Mouse (Mus musculus): ENCODE data around the gene Snx3.

Snx3 gene

GRCm38 (mm10) chr10:42510141-42510540 lies 8.3 kb downstream of the Snx3 start:
- no peak for DNase-seq (ENCODE audit: low spot score in 2 of 2)

- no peak for DNase-seq (ENCODE audit: low spot score in 2 of 2)
Observed at GRCm38 (mm10) chr10:42511184-42512135, 9.6 kb downstream of the Snx3 start.

- no peak for DNase-seq (ENCODE audit: low spot score in 2 of 2)
Observed at GRCm38 (mm10) chr10:42514125-42514524, 12.3 kb downstream of the Snx3 start.

GRCm38 (mm10) chr10:42518363-42518762 lies 16.5 kb downstream of the Snx3 start:
- no peak for DNase-seq (ENCODE audit: low spot score in 2 of 2)

GRCm38 (mm10) chr10:42521315-42521981 lies 19.6 kb downstream of the Snx3 start:
- DNase-seq (ENCODE audit: low spot score in 2 of 2): no peak

GRCm38 (mm10) chr10:42522912-42523311 lies 21.1 kb downstream of the Snx3 start:
- DNase-seq (ENCODE audit: low spot score in 2 of 2): no peak

- no peak for DNase-seq (ENCODE audit: low spot score in 2 of 2)
Observed at GRCm38 (mm10) chr10:42523556-42524162, 21.8 kb downstream of the Snx3 start.

GRCm38 (mm10) chr10:42525682-42526081 lies 23.9 kb downstream of the Snx3 start:
- DNase-seq (ENCODE audit: low spot score in 2 of 2): no peak

GRCm38 (mm10) chr10:42533836-42534453 lies 32.1 kb downstream of the Snx3 start:
- no peak for DNase-seq (ENCODE audit: low spot score in 2 of 2)

GRCm38 (mm10) chr10:42537571-42538316 lies 35.9 kb downstream of the Snx3 start:
- no peak for DNase-seq (ENCODE audit: low spot score in 2 of 2)

- DNase-seq (ENCODE audit: low spot score in 2 of 2): no peak
Observed at GRCm38 (mm10) chr10:42545707-42546503, 44.1 kb downstream of the Snx3 start.

GRCm38 (mm10) chr10:42546507-42546906 lies 44.7 kb downstream of the Snx3 start:
- DNase-seq (ENCODE audit: low spot score in 2 of 2): no peak

- DNase-seq (ENCODE audit: low spot score in 2 of 2): no peak
Observed at GRCm38 (mm10) chr10:42559581-42560200, 57.9 kb downstream of the Snx3 start.

- DNase-seq (ENCODE audit: low spot score in 2 of 2): no peak
Observed at GRCm38 (mm10) chr10:42562272-42562671, 60.4 kb downstream of the Snx3 start.

GRCm38 (mm10) chr10:42572567-42572966 lies 70.7 kb downstream of the Snx3 start:
- no peak for DNase-seq (ENCODE audit: low spot score in 2 of 2)

- no peak for DNase-seq (ENCODE audit: low spot score in 2 of 2)
Observed at GRCm38 (mm10) chr10:42572971-42573370, 71.1 kb downstream of the Snx3 start.

GRCm38 (mm10) chr10:42574639-42575038 lies 72.8 kb downstream of the Snx3 start:
- no peak for DNase-seq (ENCODE audit: low spot score in 2 of 2)

GRCm38 (mm10) chr10:42577525-42578280 lies 75.9 kb downstream of the Snx3 start:
- DNase-seq (ENCODE audit: low spot score in 2 of 2): no peak

GRCm38 (mm10) chr10:42578281-42578675 lies 76.4 kb downstream of the Snx3 start:
- no peak for DNase-seq (ENCODE audit: low spot score in 2 of 2)

All from urinary bladder, postnatal 4 days (tissue).